Mouse (Mus musculus): ENCODE results near the gene Arhgap18. TPM values are rescaled to one million over a fixed set of nuclear protein-coding genes. Genes with fewer than 3 reads are reported as not detected.

Arhgap18 gene
- polyA plus RNA-seq, 1 experiment: 2.3 TPM

DNA sequence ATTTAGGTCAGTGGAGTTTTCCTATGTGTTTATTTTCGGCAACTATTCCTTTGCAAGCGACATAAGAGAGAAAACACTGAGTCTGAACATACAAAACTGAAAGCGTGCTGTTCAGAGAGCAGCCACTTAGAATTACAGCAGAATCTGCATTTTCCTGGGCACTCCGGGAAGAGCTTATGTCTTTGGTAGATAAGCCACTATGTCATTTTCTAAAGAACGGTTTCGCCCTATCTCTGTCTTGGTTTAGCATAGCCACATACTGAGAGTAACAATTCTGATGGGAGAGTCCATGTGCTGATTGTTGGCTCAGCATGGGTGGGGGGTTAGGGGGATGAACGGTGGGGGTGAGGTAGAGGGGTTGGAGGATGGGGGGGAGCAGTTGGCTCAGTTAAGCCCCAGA, 197.2 kb downstream of the Arhgap18 start:
- TF ChIP-seq POLR2A (IDR thresholded peaks at IDR 0.05; ENCODE audit: control insufficient read depth, extremely low read depth, insufficient read depth, low read length, poor library complexity) (no peak), CTCF (IDR thresholded peaks at IDR 0.05; ENCODE audit: borderline replicate concordance, control insufficient read depth, extremely low read depth, insufficient read depth, low read length, poor library complexity) (no peak)
- H3K27me3 ChIP-seq (ENCODE audit: control insufficient read depth, insufficient read depth, low read length): no peaks in the 10 kb centered on the region
- WGBS: 90% methylated on average over 7 of the region's 7 CpGs
- H3K27ac ChIP-seq (ENCODE audit: control insufficient read depth, insufficient read depth, low read length): no peak overlapping the region
- H3K36me3 ChIP-seq (ENCODE audit: control insufficient read depth, insufficient read depth, low read length): no peaks in the 10 kb centered on the region
- H3K4me1 ChIP-seq (replicated peaks; ENCODE audit: control insufficient read depth, insufficient read depth, low read length): no peaks in the 10 kb centered on the region
- no peak overlapping the region for H3K4me3 ChIP-seq (ENCODE audit: control insufficient read depth, insufficient read depth, low read length)
- DNase-seq: no peak

DNA sequence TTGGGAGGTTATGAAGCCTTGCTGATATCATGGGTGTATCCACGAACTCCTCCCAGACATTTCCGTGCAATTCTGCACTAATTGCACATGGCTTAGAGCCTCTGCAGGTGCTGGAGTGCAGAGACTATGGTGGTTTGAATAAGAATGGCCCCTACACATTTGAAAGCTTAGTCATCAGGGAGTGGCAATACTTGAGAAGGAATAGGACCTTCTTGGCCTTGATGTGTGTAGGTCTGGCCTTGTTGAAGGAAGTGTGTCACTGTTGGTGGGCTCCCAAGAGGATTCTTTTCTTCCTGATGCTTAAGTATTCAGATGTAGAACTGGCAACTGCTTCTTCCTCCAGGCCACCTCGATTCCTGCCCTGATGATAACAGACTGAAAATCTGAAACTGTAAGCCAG, 205.3 kb downstream of the Arhgap18 start:
- 79% methylated on average over 3 of the region's 3 CpGs for WGBS
- no peak for DNase-seq
- TF ChIP-seq POLR2A (IDR thresholded peaks at IDR 0.05; ENCODE audit: control insufficient read depth, extremely low read depth, insufficient read depth, low read length, poor library complexity) (no peak), CTCF (IDR thresholded peaks at IDR 0.05; ENCODE audit: borderline replicate concordance, control insufficient read depth, extremely low read depth, insufficient read depth, low read length, poor library complexity) (no peak)
- no peaks in the 10 kb centered on the region for H3K36me3 ChIP-seq (ENCODE audit: control insufficient read depth, insufficient read depth, low read length)
- H3K4me3 ChIP-seq (ENCODE audit: control insufficient read depth, insufficient read depth, low read length): no peak overlapping the region
- no peak overlapping the region for H3K27ac ChIP-seq (ENCODE audit: control insufficient read depth, insufficient read depth, low read length)
- H3K27me3 ChIP-seq (ENCODE audit: control insufficient read depth, insufficient read depth, low read length): no peaks in the 10 kb centered on the region
- no peaks in the 10 kb centered on the region for H3K4me1 ChIP-seq (replicated peaks; ENCODE audit: control insufficient read depth, insufficient read depth, low read length)
